Mouse (Mus musculus) lung, embryonic 14.5 days (tissue): ENCODE data around the gene Uhmk1. TPM values are rescaled to one million over a fixed set of nuclear protein-coding genes. Genes with fewer than 3 reads are reported as not detected.

ENCODE experiments used
- ATAC-seq: fragments of 200-750 bp; cut with Nextera tagmentation; 2 replicates; pipeline ENCODE4 v1.8.0; 2017; ENCODE audit warnings: mild to moderate bottlenecking, moderate TSS enrichment, moderate library complexity; ENCODE audit not compliant: insufficient read depth
- DNase-seq: peaks from one replicate; pipeline ENCODE4 v3.0.0-alpha.2; 2015
- H3K27ac ChIP-seq: fragments of 300-500 bp; sonication (generic); 2 replicates; pipeline ENCODE4 v1.5.1; 2014; ENCODE audit warnings: low read depth, mild to moderate bottlenecking, moderate library complexity
- H3K27me3 ChIP-seq: fragments of 300-500 bp; sonication (generic); 2 replicates; pipeline ENCODE4 v1.6.1; 2014; ENCODE audit warnings: low read length, control low read depth; ENCODE audit not compliant: insufficient read depth
- H3K36me3 ChIP-seq: fragments of 300-500 bp; sonication (generic); 2 replicates; pipeline ENCODE4 v1.6.1; 2014; ENCODE audit warnings: control low read depth; ENCODE audit not compliant: insufficient read depth
- H3K4me1 ChIP-seq: fragments of 300-500 bp; sonication (generic); 2 replicates; pipeline ENCODE4 v1.6.1; 2014; ENCODE audit warnings: antibody characterized with exemption, control low read depth; ENCODE audit not compliant: insufficient read depth
- H3K4me2 ChIP-seq: fragments of 300-500 bp; sonication (generic); 2 replicates; pipeline ENCODE4 v1.6.1; 2014; ENCODE audit warnings: mild to moderate bottlenecking
- H3K4me3 ChIP-seq: fragments of 300-500 bp; sonication (generic); 2 replicates; pipeline ENCODE4 v1.5.1; 2014; ENCODE audit warnings: low read depth, low read length
- H3K9ac ChIP-seq: fragments of 300-500 bp; sonication (generic); 2 replicates; pipeline ENCODE4 v1.6.1; 2014
- H3K9me3 ChIP-seq: fragments of 300-500 bp; sonication (generic); 2 replicates; pipeline ENCODE4 v1.6.1; 2016; ENCODE audit warnings: low read depth, low read length, control low read depth
- CTCF ChIP-seq: IDR thresholded peaks from 2 replicates; pipeline ENCODE4 v1.5.1; 2016; ENCODE audit warnings: antibody characterized with exemption, low read depth
- WGBS: fragments of 180-500 bp; shearing (Covaris S2); extraction: QIAGEN DNeasy Blood & Tissue Kit; methylation state at CpG from one replicate; pipeline ENCODE4 v1.1.7; 2014; 5-methylcytosine and 5-hydroxymethylcytosine counted together
- polyA plus RNA-seq: library from polyadenylated mRNA; unstranded; fragments of >200 nt; fragmentation: Nextera tagmentation; extraction: Ambion mirVana; gene quantifications from 2 replicates; pipeline ENCODE4 v1.2.1, GENCODE M21; 2014

The Uhmk1 gene
- polyA plus RNA-seq, 1 experiment from 2014 or later = 12.3 TPM

GRCm38 (mm10) chr1:170175848-170176247, 39.3 kb downstream of the Uhmk1 start:
- ATAC-seq = no peak
- WGBS = 41% methylated on average over 6 of the region's 6 CpGs

GRCm38 (mm10) chr1:170174814-170175332, 40.3 kb downstream of the Uhmk1 start, which contains the start of gene Uap1:
Gene Uap1, minus strand, starts transcription at chr1:170174957.
- under 1% methylated on average over 52 of the region's 52 CpGs for WGBS

More at GRCm38 (mm10) chr1:170175848-170176247, 39.3 kb downstream of the Uhmk1 start:
- H3K9me3 ChIP-seq = no peaks in the 10 kb centered on the region
- no peaks in the 10 kb centered on the region for H3K27me3 ChIP-seq
- TF ChIP-seq CTCF = no peak
- no peak overlapping the region for H3K9ac ChIP-seq
- no peaks in the 10 kb centered on the region for H3K36me3 ChIP-seq
- H3K27ac ChIP-seq = no peak overlapping the region
- H3K4me3 ChIP-seq = no peak overlapping the region
- H3K4me1 ChIP-seq = peaks cover 5% of the 10 kb centered on the region; the same call in 1 of the 2 replicates
- H3K4me2 ChIP-seq = peak overlapping the region; percentile 72; the same call in 1 of the 2 replicates
- no peak for DNase-seq

DNA sequence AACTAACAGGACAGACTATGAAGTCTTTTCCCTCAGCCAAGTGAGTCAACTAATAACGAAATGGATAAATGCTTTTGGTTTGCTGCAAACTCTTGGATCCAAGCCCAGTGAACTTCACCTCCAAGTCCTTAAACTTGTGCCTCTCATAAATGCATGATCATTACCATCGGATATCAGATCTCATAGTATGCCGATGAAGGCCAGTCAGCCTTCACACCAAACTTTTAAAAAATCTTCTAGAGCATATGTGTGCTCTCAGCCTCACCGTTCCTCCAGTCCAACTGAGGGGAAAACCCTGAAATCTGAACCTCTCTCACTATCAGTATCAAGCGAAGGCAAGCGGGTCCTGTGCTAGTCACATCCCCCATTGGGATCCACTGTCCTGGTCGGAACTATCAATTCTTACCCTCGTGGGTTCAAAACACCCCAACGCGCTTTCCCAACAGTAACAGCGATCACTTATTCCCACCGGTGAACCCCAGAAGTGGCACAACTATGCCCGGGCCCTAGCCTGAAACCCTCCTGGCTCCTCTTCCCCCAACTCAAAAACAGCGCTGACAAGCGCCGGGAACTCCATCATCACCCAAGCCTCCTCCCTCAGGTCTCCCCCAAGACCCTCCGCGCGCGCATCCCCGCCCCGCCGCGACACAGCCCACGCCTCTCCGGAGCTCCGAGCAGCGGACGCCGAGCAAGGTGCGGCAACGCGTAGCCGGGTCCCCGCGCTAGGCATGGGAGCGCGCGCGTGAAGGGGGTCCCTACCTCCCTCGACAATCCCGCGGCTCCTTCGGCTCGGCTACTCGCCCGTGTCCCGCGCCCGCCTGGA, 41.0 kb downstream of the Uhmk1 start:
- H3K4me2 ChIP-seq = peak overlapping the region; percentile 64
- no peak for TF ChIP-seq CTCF
- no peak; the same call in 1 of the 2 replicates for ATAC-seq
- peak overlapping the region; percentile 80 for H3K4me3 ChIP-seq
- peak overlapping the region; percentile 79 for H3K27ac ChIP-seq
- no peaks in the 10 kb centered on the region for H3K27me3 ChIP-seq
- DNase-seq = peak; percentile 59
- H3K4me1 ChIP-seq = peaks cover 5% of the 10 kb centered on the region; the same call in 1 of the 2 replicates
- no peaks in the 10 kb centered on the region for H3K9me3 ChIP-seq
- H3K36me3 ChIP-seq = no peaks in the 10 kb centered on the region
- WGBS = 1% methylated on average over 50 of the region's 50 CpGs
- peak overlapping the region; percentile 85 for H3K9ac ChIP-seq

More at GRCm38 (mm10) chr1:170174814-170175332, 40.3 kb downstream of the Uhmk1 start, which contains the start of gene Uap1:
- DNase-seq (peak; percentile 99), ATAC-seq (peak; percentile 97)
- H3K9me3 ChIP-seq = no peaks in the 10 kb centered on the region
- peak within 1 kb of the TSS; percentile 72 for H3K4me2 ChIP-seq
- H3K27ac ChIP-seq = peak within 1 kb of the TSS; percentile 90
- no peaks in the 10 kb centered on the region for H3K27me3 ChIP-seq
- peak within 1 kb of the TSS; percentile 80 for H3K4me3 ChIP-seq
- peak within 1 kb of the TSS; percentile 85 for H3K9ac ChIP-seq
- H3K36me3 ChIP-seq = no peaks in the 10 kb centered on the region
- peaks cover 5% of the 10 kb centered on the region; the same call in 1 of the 2 replicates for H3K4me1 ChIP-seq
- TF ChIP-seq CTCF = peak; percentile 61

GRCm38 (mm10) chr1:170167781-170168180, 47.4 kb downstream of the Uhmk1 start:
- Histone ChIP-seq H3K36me3 (peaks cover 23% of the 10 kb centered on the region), H3K9ac (no peak overlapping the region), H3K4me1 (no peaks in the 10 kb centered on the region), H3K4me3 (no peak overlapping the region), H3K9me3 (no peaks in the 10 kb centered on the region), H3K27ac (no peak overlapping the region), H3K27me3 (no peaks in the 10 kb centered on the region), H3K4me2 (no peak overlapping the region)
- 71% methylated on average over 6 of the region's 6 CpGs for WGBS
- DNase-seq = no peak
- ATAC-seq = no peak
- TF ChIP-seq CTCF = no peak

DNA sequence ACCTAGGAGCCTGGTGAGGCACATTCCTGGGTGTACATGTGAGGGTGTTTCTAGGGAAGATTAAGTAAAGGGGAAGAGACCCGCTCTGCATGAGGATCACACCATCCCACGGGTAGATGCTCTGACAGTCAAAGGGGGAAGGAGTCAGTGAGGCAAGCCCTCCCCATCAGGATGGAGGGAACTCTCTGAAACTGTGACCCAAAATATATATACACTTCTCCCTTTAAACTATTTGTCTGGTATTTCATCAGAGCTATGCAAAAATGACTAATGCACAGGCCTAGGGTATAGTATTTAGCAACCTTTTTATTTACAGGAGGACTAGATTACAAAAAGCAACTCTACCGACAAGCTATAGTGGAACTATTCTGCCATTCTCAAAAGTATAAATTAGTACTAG, 50.3 kb downstream of the Uhmk1 start:
- WGBS = 89% methylated on average over 3 of the region's 3 CpGs
- ATAC-seq (no peak), DNase-seq (no peak)
- H3K36me3 ChIP-seq = peaks cover 37% of the 10 kb centered on the region
- no peak for TF ChIP-seq CTCF
- no peaks in the 10 kb centered on the region; the same call in 1 of the 2 replicates for H3K4me1 ChIP-seq
- H3K9me3 ChIP-seq = no peaks in the 10 kb centered on the region
- no peaks in the 10 kb centered on the region for H3K27me3 ChIP-seq
- no peak overlapping the region for H3K9ac ChIP-seq
- H3K4me2 ChIP-seq = no peak overlapping the region
- no peak overlapping the region for H3K27ac ChIP-seq
- no peak overlapping the region for H3K4me3 ChIP-seq

GRCm38 (mm10) chr1:170164053-170164614, 51.1 kb downstream of the Uhmk1 start:
- no peak for TF ChIP-seq CTCF
- H3K9me3 ChIP-seq = no peaks in the 10 kb centered on the region
- ATAC-seq (no peak), DNase-seq (no peak)
- H3K4me2 ChIP-seq = no peak overlapping the region
- no peak overlapping the region for H3K9ac ChIP-seq
- peaks cover 38% of the 10 kb centered on the region for H3K36me3 ChIP-seq
- H3K4me1 ChIP-seq = no peaks in the 10 kb centered on the region; the same call in 1 of the 2 replicates
- H3K4me3 ChIP-seq = no peak overlapping the region
- H3K27me3 ChIP-seq = no peaks in the 10 kb centered on the region
- 82% methylated on average over 2 of the region's 2 CpGs for WGBS
- H3K27ac ChIP-seq = no peak overlapping the region

GRCm38 (mm10) chr1:170163398-170163943, 51.7 kb downstream of the Uhmk1 start:
- DNase-seq (no peak), ATAC-seq (no peak)
- no peaks in the 10 kb centered on the region for H3K27me3 ChIP-seq
- H3K9ac ChIP-seq = no peak overlapping the region
- H3K4me2 ChIP-seq = no peak overlapping the region
- H3K27ac ChIP-seq = no peak overlapping the region
- no peak overlapping the region for H3K4me3 ChIP-seq
- TF ChIP-seq CTCF = no peak
- WGBS = 86% methylated on average over 3 of the region's 3 CpGs
- no peaks in the 10 kb centered on the region; the same call in 1 of the 2 replicates for H3K4me1 ChIP-seq
- H3K36me3 ChIP-seq = peaks cover 40% of the 10 kb centered on the region
- H3K9me3 ChIP-seq = no peaks in the 10 kb centered on the region
